Mouse (Mus musculus) midbrain, embryonic 10.5 days (tissue): ENCODE data around the gene Cep63. TPM values are rescaled to one million over a fixed set of nuclear protein-coding genes. Genes with fewer than 3 reads are reported as not detected.
A peak's percentile ranks its signal among the peaks of the same experiment; 100 is the strongest.

Source experiments
- DNase-seq: peaks from one replicate; pipeline ENCODE4 v3.0.0-alpha.2; 2017; ENCODE audit warnings: low spot score
- H3K27ac ChIP-seq: fragments of 300-500 bp; sonication (generic); replicated peaks from 2 replicates; pipeline ENCODE4 v1.5.1; 2016; ENCODE audit warnings: mild to moderate bottlenecking
- H3K27me3 ChIP-seq: fragments of 300-500 bp; sonication (generic); 2 replicates; pipeline ENCODE4 v1.6.1; 2016; ENCODE audit warnings: low read depth, mild to moderate bottlenecking; ENCODE audit not compliant: poor library complexity, severe bottlenecking
- H3K36me3 ChIP-seq: fragments of 300-500 bp; sonication (generic); 2 replicates; pipeline ENCODE4 v1.6.1; 2016; ENCODE audit warnings: mild to moderate bottlenecking, moderate library complexity
- H3K4me1 ChIP-seq: fragments of 300-500 bp; sonication (generic); 2 replicates; pipeline ENCODE4 v1.6.1; 2016
- H3K4me3 ChIP-seq: fragments of 300-500 bp; sonication (generic); 2 replicates; pipeline ENCODE4 v1.5.1; 2016; ENCODE audit warnings: mild to moderate bottlenecking, moderate library complexity
- H3K9me3 ChIP-seq: fragments of 300-500 bp; sonication (generic); replicated peaks from 2 replicates; pipeline ENCODE4 v1.6.1; 2016; ENCODE audit warnings: mild to moderate bottlenecking
- WGBS: fragments of 180-500 bp; shearing (Covaris S2); methylation state at CpG from one replicate; pipeline ENCODE4 v1.1.7; 2016; 5-methylcytosine and 5-hydroxymethylcytosine counted together
- polyA plus RNA-seq: library from polyadenylated mRNA; unstranded; fragments of >200 nt; fragmentation: Nextera tagmentation; extraction: Ambion mirVana; gene quantifications from 2 replicates; pipeline ENCODE4 v1.2.1, GENCODE M21; 2016

Cep63 gene
- polyA plus RNA-seq, 1 experiment from 2014 or later, result 54.1 TPM

GRCm38 (mm10) chr9:102626839-102627225 lies 498 bp upstream of the Cep63 start:
- Histone ChIP-seq H3K36me3 (peaks cover 22% of the 10 kb centered on the region), H3K9me3 (no peaks in the 10 kb centered on the region), H3K27ac (peak overlapping the region; percentile 100), H3K4me3 (peak overlapping the region; percentile 86), H3K27me3 (no peaks in the 10 kb centered on the region), H3K4me1 (peaks cover 27% of the 10 kb centered on the region)
- 2% methylated on average over 9 of the region's 9 CpGs for WGBS
- DNase-seq, result no peak

GRCm38 (mm10) chr9:102625401-102625982 lies 842 bp downstream of the Cep63 start:
- WGBS, result 1% methylated on average over 27 of the region's 27 CpGs
- peaks cover 10% of the 10 kb centered on the region; the same call in 1 of the 2 replicates for H3K36me3 ChIP-seq
- peak overlapping the region; percentile 100 for H3K27ac ChIP-seq
- H3K4me1 ChIP-seq, result peaks cover 27% of the 10 kb centered on the region
- H3K27me3 ChIP-seq, result no peaks in the 10 kb centered on the region
- no peak for DNase-seq
- H3K9me3 ChIP-seq, result no peaks in the 10 kb centered on the region
- peak overlapping the region; percentile 86 for H3K4me3 ChIP-seq

- H3K27me3 ChIP-seq, result no peaks in the 10 kb centered on the region
- H3K27ac ChIP-seq, result no peak overlapping the region
- DNase-seq, result no peak
- H3K4me3 ChIP-seq, result no peak overlapping the region
- peaks cover 6% of the 10 kb centered on the region for H3K36me3 ChIP-seq
- H3K4me1 ChIP-seq, result peaks cover 27% of the 10 kb centered on the region
- WGBS, result 90% methylated on average over 7 of the region's 7 CpGs
- no peaks in the 10 kb centered on the region for H3K9me3 ChIP-seq
Observed at GRCm38 (mm10) chr9:102623581-102623980, 2.8 kb downstream of the Cep63 start.

GRCm38 (mm10) chr9:102622876-102623275 lies 3.5 kb downstream of the Cep63 start:
- no peak for DNase-seq
- Histone ChIP-seq H3K36me3 (peaks cover 13% of the 10 kb centered on the region), H3K4me3 (no peak overlapping the region), H3K9me3 (no peaks in the 10 kb centered on the region), H3K27ac (no peak overlapping the region), H3K27me3 (no peaks in the 10 kb centered on the region), H3K4me1 (peaks cover 27% of the 10 kb centered on the region)
- WGBS, result 88% methylated on average over 6 of the region's 6 CpGs

- H3K4me3 ChIP-seq, result no peak overlapping the region
- DNase-seq, result no peak
- H3K27ac ChIP-seq, result no peak overlapping the region
- H3K4me1 ChIP-seq, result peaks cover 21% of the 10 kb centered on the region
- no peaks in the 10 kb centered on the region for H3K9me3 ChIP-seq
- H3K36me3 ChIP-seq, result peaks cover 19% of the 10 kb centered on the region
- 40% methylated on average over 5 of the region's 5 CpGs for WGBS
- no peaks in the 10 kb centered on the region for H3K27me3 ChIP-seq
Observed at GRCm38 (mm10) chr9:102622192-102622857, 4.0 kb downstream of the Cep63 start.

- no peaks in the 10 kb centered on the region for H3K9me3 ChIP-seq
- no peak for DNase-seq
- H3K4me3 ChIP-seq, result no peak overlapping the region
- peaks cover 23% of the 10 kb centered on the region for H3K36me3 ChIP-seq
- peaks cover 15% of the 10 kb centered on the region for H3K4me1 ChIP-seq
- no peaks in the 10 kb centered on the region for H3K27me3 ChIP-seq
- WGBS, result 77% methylated on average over 5 of the region's 5 CpGs
- H3K27ac ChIP-seq, result no peak overlapping the region
Observed at GRCm38 (mm10) chr9:102621385-102621784, 4.9 kb downstream of the Cep63 start.

GRCm38 (mm10) chr9:102616267-102616666 lies 10.1 kb downstream of the Cep63 start:
- DNase-seq, result no peak
- Histone ChIP-seq H3K27ac (no peak overlapping the region), H3K9me3 (no peaks in the 10 kb centered on the region), H3K36me3 (peaks cover 69% of the 10 kb centered on the region), H3K27me3 (no peaks in the 10 kb centered on the region), H3K4me1 (no peaks in the 10 kb centered on the region), H3K4me3 (no peak overlapping the region)
- 89% methylated on average over 9 of the region's 9 CpGs for WGBS

- peaks cover 81% of the 10 kb centered on the region for H3K36me3 ChIP-seq
- H3K27me3 ChIP-seq, result no peaks in the 10 kb centered on the region
- no peaks in the 10 kb centered on the region for H3K4me1 ChIP-seq
- no peak overlapping the region for H3K27ac ChIP-seq
- 90% methylated on average over 3 of the region's 3 CpGs for WGBS
- no peak for DNase-seq
- no peak overlapping the region for H3K4me3 ChIP-seq
- no peaks in the 10 kb centered on the region for H3K9me3 ChIP-seq
Observed at GRCm38 (mm10) chr9:102615071-102615470, 11.3 kb downstream of the Cep63 start.

- no peak overlapping the region for H3K4me3 ChIP-seq
- no peaks in the 10 kb centered on the region for H3K27me3 ChIP-seq
- peaks cover 64% of the 10 kb centered on the region for H3K36me3 ChIP-seq
- H3K27ac ChIP-seq, result no peak overlapping the region
- no peaks in the 10 kb centered on the region for H3K4me1 ChIP-seq
- no peaks in the 10 kb centered on the region for H3K9me3 ChIP-seq
- WGBS, result 92% methylated on average over 3 of the region's 3 CpGs
- no peak for DNase-seq
Observed at GRCm38 (mm10) chr9:102609221-102609620, 17.1 kb downstream of the Cep63 start.

- H3K27me3 ChIP-seq, result no peaks in the 10 kb centered on the region
- no peaks in the 10 kb centered on the region for H3K4me1 ChIP-seq
- no peak overlapping the region for H3K27ac ChIP-seq
- peaks cover 53% of the 10 kb centered on the region for H3K36me3 ChIP-seq
- WGBS, result 68% methylated on average over 5 of the region's 5 CpGs
- H3K9me3 ChIP-seq, result no peaks in the 10 kb centered on the region
- DNase-seq, result no peak
- H3K4me3 ChIP-seq, result no peak overlapping the region
Observed at GRCm38 (mm10) chr9:102607471-102607870, 18.9 kb downstream of the Cep63 start.

GRCm38 (mm10) chr9:102605162-102605561 lies 21.2 kb downstream of the Cep63 start:
- Histone ChIP-seq H3K4me1 (no peaks in the 10 kb centered on the region), H3K27ac (no peak overlapping the region), H3K9me3 (no peaks in the 10 kb centered on the region), H3K27me3 (no peaks in the 10 kb centered on the region), H3K36me3 (peaks cover 48% of the 10 kb centered on the region), H3K4me3 (no peak overlapping the region)
- no peak for DNase-seq
- 85% methylated on average over 6 of the region's 6 CpGs for WGBS

GRCm38 (mm10) chr9:102601666-102602065 lies 24.7 kb downstream of the Cep63 start:
- Histone ChIP-seq H3K27ac (no peak overlapping the region), H3K9me3 (no peaks in the 10 kb centered on the region), H3K4me3 (no peak overlapping the region), H3K27me3 (no peaks in the 10 kb centered on the region), H3K4me1 (no peaks in the 10 kb centered on the region), H3K36me3 (peaks cover 45% of the 10 kb centered on the region)
- no peak for DNase-seq
- whole genome bisulfite sequencing, result 84% methylated on average over 2 of the region's 2 CpGs

GRCm38 (mm10) chr9:102601187-102601586 lies 25.1 kb downstream of the Cep63 start:
- no peaks in the 10 kb centered on the region for H3K4me1 ChIP-seq
- H3K9me3 ChIP-seq, result no peaks in the 10 kb centered on the region
- no peak overlapping the region for H3K27ac ChIP-seq
- WGBS, result 88% methylated on average over 2 of the region's 2 CpGs
- DNase-seq, result no peak
- H3K4me3 ChIP-seq, result no peak overlapping the region
- H3K36me3 ChIP-seq, result peaks cover 46% of the 10 kb centered on the region
- no peaks in the 10 kb centered on the region for H3K27me3 ChIP-seq
